Mouse (Mus musculus) lung, postnatal 10 days (tissue): ENCODE data around the gene Scgb2b19.
"Not testable (repeated sequence)": the region's sequence is repeated elsewhere in the genome, so short reads cannot be mapped to it uniquely, and the experiment has no call there.

Experiments used
- DNase-seq: peaks from one replicate; pipeline ENCODE4 v3.0.0; 2021

The Scgb2b19 gene

GRCm38 (mm10) chr7:33280238-33280637 is at the start of gene Scgb2b19:
Gene Scgb2b19 (minus strand): TSS chr7:33280338.
- DNase-seq, result not testable (repeated sequence)

- DNase-seq, result not testable (repeated sequence)
Observed at GRCm38 (mm10) chr7:33286991-33287390, 6.9 kb upstream of the Scgb2b19 start, which contains the start of gene Scgb1b19. Gene Scgb1b19 (plus strand): TSS chr7:33287291.
